Mouse (Mus musculus) olfactory bulb, adult 2 months (tissue): ENCODE data around the gene Kalrn. TPM values are rescaled to one million over a fixed set of nuclear protein-coding genes. Genes with fewer than 3 reads are reported as not detected.

ENCODE experiments used
- H3K27ac ChIP-seq: fragments of 200-500 bp; 2 replicates; pipeline ENCODE4 v1.5.1; 2012; ENCODE audit warnings: low read depth, low read length; ENCODE audit not compliant: insufficient read depth
- H3K4me1 ChIP-seq: fragments of 200-500 bp; 2 replicates; pipeline ENCODE4 v1.6.1; 2012; ENCODE audit warnings: low read length; ENCODE audit not compliant: control insufficient read depth, insufficient read depth
- H3K4me3 ChIP-seq: fragments of 200-500 bp; 2 replicates; pipeline ENCODE4 v1.5.1; 2012; ENCODE audit warnings: mild to moderate bottlenecking, low read depth, low read length, moderate library complexity; ENCODE audit not compliant: insufficient read depth
- CTCF ChIP-seq: fragments of 200-500 bp; IDR thresholded peaks from 2 replicates; pipeline ENCODE4 v1.5.1; 2012; ENCODE audit warnings: low read depth, mild to moderate bottlenecking, low read length, moderate library complexity; ENCODE audit not compliant: insufficient read depth
- POLR2A ChIP-seq: fragments of 200-500 bp; IDR thresholded peaks from 2 replicates; pipeline ENCODE4 v1.6.1; 2012; ENCODE audit warnings: mild to moderate bottlenecking, low read depth, low read length, moderate library complexity; ENCODE audit not compliant: insufficient read depth
- WGBS: fragments of 180-500 bp; shearing (Covaris S2); methylation state at CpG from one replicate; pipeline ENCODE4 v1.1.7; 2018; 5-methylcytosine and 5-hydroxymethylcytosine counted together
- polyA plus RNA-seq: library from polyadenylated mRNA; stranded (reverse); fragments of >200 nt; gene quantifications from 2 replicates; pipeline ENCODE4 v1.2.4, GENCODE M21; 2012; ENCODE audit warnings: low replicate concordance; ENCODE audit not compliant: missing spikeins, insufficient read depth, insufficient read length

Kalrn gene
- polyA plus RNA-seq, 1 experiment = 153 TPM

- no peak for TF ChIP-seq POLR2A
- TF ChIP-seq CTCF = no peak
- Histone ChIP-seq H3K4me1 (peaks cover 7% of the 10 kb centered on the region), H3K4me3 (no peak overlapping the region), H3K27ac (no peak overlapping the region; the same call in 1 of the 2 replicates)
- WGBS = 85% methylated on average over 2 of the region's 2 CpGs
These were observed 302.7 kb downstream of the Kalrn start for GRCm38 (mm10) chr16:34270681-34271080.

DNA sequence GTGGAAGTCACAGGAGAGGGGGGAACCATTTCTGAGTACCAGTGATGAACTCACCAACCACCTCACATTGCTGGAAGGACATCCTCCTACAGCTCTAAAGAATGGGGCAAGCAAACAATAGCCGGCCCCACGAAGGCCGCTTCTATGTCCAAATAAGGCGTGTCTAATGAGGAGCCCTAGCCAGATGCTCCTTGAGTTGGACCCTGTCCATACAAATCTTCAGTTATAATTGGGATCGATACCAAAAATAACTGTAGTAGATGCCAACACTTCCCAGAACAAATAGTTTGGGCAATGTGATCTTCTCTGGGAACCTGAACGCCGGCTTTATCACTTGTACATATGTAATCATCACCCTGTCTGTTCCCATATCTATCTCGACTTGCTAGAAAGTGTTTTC, 303.7 kb downstream of the Kalrn start:
- peaks cover 7% of the 10 kb centered on the region for H3K4me1 ChIP-seq
- no peak for TF ChIP-seq CTCF
- TF ChIP-seq POLR2A = no peak
- 48% methylated on average over 8 of the region's 8 CpGs for WGBS
- no peak overlapping the region for H3K27ac ChIP-seq
- no peak overlapping the region for H3K4me3 ChIP-seq

DNA sequence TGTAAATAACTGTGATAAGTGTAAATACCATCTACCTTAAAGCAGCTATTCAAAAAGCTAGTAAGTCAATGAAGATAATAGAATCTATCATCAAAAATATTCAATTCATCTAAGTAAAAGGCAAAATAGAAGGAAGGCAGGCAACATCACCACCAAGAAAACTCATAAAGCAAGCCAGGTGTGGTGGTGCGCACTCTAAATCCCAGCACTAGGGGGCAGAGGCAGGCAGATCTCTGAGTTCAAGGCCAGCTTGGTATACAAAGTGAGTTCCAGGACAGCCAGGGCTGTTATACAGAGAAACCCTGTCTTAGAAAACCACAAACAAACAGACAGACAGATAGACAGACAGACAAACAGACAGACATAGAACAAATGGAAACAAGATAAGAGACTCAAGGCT, 305.6 kb downstream of the Kalrn start:
- H3K27ac ChIP-seq = no peak overlapping the region
- H3K4me1 ChIP-seq = peaks cover 13% of the 10 kb centered on the region
- no peak overlapping the region for H3K4me3 ChIP-seq
- WGBS = 100% methylated on average over 1 of the region's 1 CpGs
- no peak for TF ChIP-seq CTCF
- no peak for TF ChIP-seq POLR2A

GRCm38 (mm10) chr16:34264671-34265070, 308.7 kb downstream of the Kalrn start:
- TF ChIP-seq CTCF (no peak), POLR2A (no peak)
- no peak overlapping the region for H3K27ac ChIP-seq
- H3K4me3 ChIP-seq = no peak overlapping the region
- WGBS = 78% methylated on average over 3 of the region's 3 CpGs
- H3K4me1 ChIP-seq = peaks cover 12% of the 10 kb centered on the region

GRCm38 (mm10) chr16:34262731-34263460, 310.4 kb downstream of the Kalrn start:
- H3K4me3 ChIP-seq = peak overlapping the region; percentile 42
- 21% methylated on average over 22 of the region's 22 CpGs for WGBS
- TF ChIP-seq POLR2A = no peak
- no peak for TF ChIP-seq CTCF
- H3K27ac ChIP-seq = peak overlapping the region; percentile 27
- H3K4me1 ChIP-seq = peaks cover 10% of the 10 kb centered on the region

GRCm38 (mm10) chr16:34260971-34261924, 312.1 kb downstream of the Kalrn start:
- Histone ChIP-seq H3K4me1 (peaks cover 14% of the 10 kb centered on the region), H3K27ac (peak overlapping the region; percentile 28; the same call in 1 of the 2 replicates), H3K4me3 (peak overlapping the region; percentile 42)
- WGBS = 46% methylated on average over 10 of the region's 10 CpGs
- TF ChIP-seq POLR2A (no peak), CTCF (no peak)

DNA sequence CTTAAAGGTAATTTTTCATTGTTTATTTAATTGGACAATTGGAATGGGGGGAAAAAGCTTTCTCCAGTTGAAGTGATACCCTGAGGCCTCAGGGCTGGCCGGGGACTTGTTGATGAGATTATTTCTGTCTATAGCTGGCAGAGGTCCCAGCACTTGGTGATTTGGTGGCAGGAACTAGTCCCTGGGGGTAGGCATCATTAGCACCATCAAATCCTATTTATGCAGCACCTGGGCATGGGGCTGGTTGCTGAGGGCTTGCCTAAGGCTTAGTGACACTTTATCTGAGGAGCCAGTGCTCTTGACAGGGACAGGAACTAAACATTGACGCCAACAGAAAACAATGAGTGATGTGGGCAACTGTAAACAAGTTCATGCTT, 318.7 kb downstream of the Kalrn start:
- Histone ChIP-seq H3K4me1 (peaks cover 20% of the 10 kb centered on the region), H3K4me3 (no peak overlapping the region), H3K27ac (no peak overlapping the region)
- TF ChIP-seq CTCF (no peak), POLR2A (no peak)
- 39% methylated on average over 2 of the region's 2 CpGs for WGBS

GRCm38 (mm10) chr16:34254002-34254645, 319.2 kb downstream of the Kalrn start:
- 58% methylated on average over 4 of the region's 4 CpGs for WGBS
- Histone ChIP-seq H3K4me1 (peaks cover 20% of the 10 kb centered on the region), H3K4me3 (no peak overlapping the region), H3K27ac (0 out of 2 replicates have a peak overlapping the region, but pooled peaks have one; percentile 8)
- TF ChIP-seq POLR2A (no peak), CTCF (no peak)

DNA sequence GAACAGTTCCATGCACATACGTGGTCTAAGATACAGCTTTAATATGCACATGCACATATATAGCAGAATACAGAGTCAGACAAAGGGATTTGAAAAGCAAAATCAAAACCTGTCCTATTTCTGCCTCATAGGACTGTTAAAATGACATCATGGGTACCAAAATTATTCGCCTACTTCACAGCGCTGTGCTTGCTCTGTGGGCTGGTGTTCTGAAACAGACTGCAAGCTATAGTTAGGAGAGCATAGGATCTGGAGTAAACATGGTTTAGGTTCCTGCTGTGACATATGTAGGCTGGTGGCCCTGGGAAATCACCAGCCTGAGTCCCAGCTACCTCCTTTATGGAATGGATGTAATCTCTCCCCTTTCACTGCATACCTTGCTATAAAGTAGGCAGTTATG, 320.7 kb downstream of the Kalrn start:
- H3K4me3 ChIP-seq = no peak overlapping the region
- TF ChIP-seq CTCF = no peak
- no peak for TF ChIP-seq POLR2A
- H3K27ac ChIP-seq = 0 out of 2 replicates have a peak overlapping the region, but pooled peaks have one; percentile 7
- H3K4me1 ChIP-seq = peaks cover 20% of the 10 kb centered on the region
- 60% methylated on average over 3 of the region's 3 CpGs for WGBS
